Mouse (Mus musculus) E14TG2a.4 (cell line): ENCODE data around the gene Wdr46.
"Not testable (repeated sequence)": the region's sequence is repeated elsewhere in the genome, so short reads cannot be mapped to it uniquely, and the experiment has no call there.

Source experiments
- H3K27me3 ChIP-seq: 2 replicates; pipeline ENCODE4 v1.6.1; 2014; ENCODE audit warnings: low read length, control low read depth; ENCODE audit not compliant: insufficient read depth
- H3K36me3 ChIP-seq: 2 replicates; pipeline ENCODE4 v1.6.1; 2014; ENCODE audit warnings: low read length, control low read depth; ENCODE audit not compliant: insufficient read depth
- H3K4me1 ChIP-seq: replicated peaks from 2 replicates; pipeline ENCODE4 v1.6.1; 2014; ENCODE audit warnings: low read depth, low read length, control low read depth
- H3K4me3 ChIP-seq: replicated peaks from 2 replicates; pipeline ENCODE4 v1.5.1; 2014; ENCODE audit warnings: mild to moderate bottlenecking, low read length
- H3K9me3 ChIP-seq: 2 replicates; pipeline ENCODE4 v1.6.1; 2014; ENCODE audit warnings: low read length, control low read depth
- CTCF ChIP-seq: conservative IDR thresholded peaks from 2 replicates; pipeline ENCODE4 v1.5.1; 2014; ENCODE audit warnings: low read length
- NANOG ChIP-seq: IDR thresholded peaks from 2 replicates; pipeline ENCODE4 v1.6.1; 2014; ENCODE audit warnings: borderline replicate concordance, low read length, mixed read lengths
- POU5F1 ChIP-seq: IDR thresholded peaks from 2 replicates; pipeline ENCODE4 v1.6.1; 2014; ENCODE audit warnings: low read length, borderline replicate concordance

The Wdr46 gene

GRCm38 (mm10) chr17:33991788-33992664 lies 51.6 kb downstream of the Wdr46 start:
- H3K9me3 ChIP-seq = no peaks in the 10 kb centered on the region
- TF ChIP-seq NANOG (no peak), POU5F1 (no peak), CTCF (peak; percentile 94)

GRCm38 (mm10) chr17:33994959-33995358 lies 54.5 kb downstream of the Wdr46 start:
- H3K4me3 ChIP-seq = no peak overlapping the region
- no peaks in the 10 kb centered on the region for H3K9me3 ChIP-seq
- TF ChIP-seq POU5F1 (no peak), CTCF (no peak), NANOG (no peak)
- H3K4me1 ChIP-seq = peaks cover 3% of the 10 kb centered on the region
- H3K36me3 ChIP-seq = no peaks in the 10 kb centered on the region
- H3K27me3 ChIP-seq = peaks cover 48% of the 10 kb centered on the region

More at GRCm38 (mm10) chr17:33991788-33992664, 51.6 kb downstream of the Wdr46 start:
- Histone ChIP-seq H3K4me3 (no peak overlapping the region), H3K27me3 (peaks cover 34% of the 10 kb centered on the region), H3K4me1 (no peaks in the 10 kb centered on the region), H3K36me3 (no peaks in the 10 kb centered on the region)

GRCm38 (mm10) chr17:33995651-33996050 lies 55.2 kb downstream of the Wdr46 start:
- Histone ChIP-seq H3K27me3 (peaks cover 52% of the 10 kb centered on the region), H3K4me3 (no peak overlapping the region), H3K4me1 (peaks cover 8% of the 10 kb centered on the region), H3K9me3 (no peaks in the 10 kb centered on the region), H3K36me3 (no peaks in the 10 kb centered on the region)
- TF ChIP-seq NANOG = no peak
- TF ChIP-seq CTCF = no peak
- TF ChIP-seq POU5F1 = no peak

GRCm38 (mm10) chr17:33997025-33997424 lies 56.6 kb downstream of the Wdr46 start:
- H3K9me3 ChIP-seq, H3K4me1 ChIP-seq, H3K4me3 ChIP-seq, H3K36me3 ChIP-seq: not testable (repeated sequence)
- H3K27me3 ChIP-seq = peaks cover 64% of the 10 kb centered on the region

- Histone ChIP-seq H3K4me1 (peaks cover 10% of the 10 kb centered on the region), H3K27me3 (peaks cover 69% of the 10 kb centered on the region)
- H3K4me3 ChIP-seq, H3K9me3 ChIP-seq, H3K36me3 ChIP-seq: not testable (repeated sequence)
These were observed 58.2 kb downstream of the Wdr46 start for GRCm38 (mm10) chr17:33998697-33999096.
